Comparison of ENCODE assay signal across 15 mouse cellular contexts in genomic region chr16:87654016-87654575, GRCm38 (mm10). TPM values are rescaled to one million over a fixed set of nuclear protein-coding genes. Genes with fewer than 3 reads are reported as not detected.
DNase-seq lines count a peak whose midpoint lies in the region; ATAC-seq and TF ChIP-seq lines count a peak whose summit lies in the region.
"Had no signal": no experiment of that assay in that cellular context is flagged by ENCODE, and none has a peak within 500 bp of the region (broad histone marks: within the 10 kb centered on the region; RNA-seq: fewer than 3 reads in every experiment).

No protein-coding gene starts in this region.

- H3K36me3 ChIP-seq in kidney, embryonic 14.5 days (ENCODE audit: control insufficient read depth, insufficient read depth, low read length) = no peaks in the 10 kb centered on the region
- no peaks in the 10 kb centered on the region for H3K36me3 ChIP-seq in liver, embryonic 14.5 days (replicated peaks; ENCODE audit: control insufficient read depth, insufficient read depth, low read depth)
- H3K36me3 ChIP-seq: embryonic facial prominence, embryonic 13.5 days had no signal

- peaks cover 11% of the 10 kb centered on the region; the same call in 1 of the 2 replicates for H3K4me1 ChIP-seq in kidney, embryonic 14.5 days (ENCODE audit: control insufficient read depth, insufficient read depth, low read length)
- H3K4me1 ChIP-seq in liver, embryonic 14.5 days (replicated peaks; ENCODE audit: control insufficient read depth in 2 of 2, insufficient read depth in 2 of 2, low read length in 1 of 2) = peaks cover 0 to 6% of the 10 kb centered on the region in 2 experiments; a peak in 2 of 4 replicates

- no peak overlapping the region for H3K4me3 ChIP-seq in kidney, embryonic 14.5 days (ENCODE audit: low read length)
- H3K4me3 ChIP-seq in liver, embryonic 14.5 days (ENCODE audit: insufficient read depth in 1 of 2, low read depth in 2 of 2, low read length in 2 of 2) = no peak overlapping the region
- H3K4me3 ChIP-seq: embryonic facial prominence, embryonic 13.5 days had no signal

- no peak overlapping the region for H3K9ac ChIP-seq in kidney, embryonic 14.5 days (ENCODE audit: low read depth, low read length)
- H3K9ac ChIP-seq in liver, embryonic 14.5 days (replicated peaks) = no peak overlapping the region
- H3K9ac ChIP-seq: embryonic facial prominence, embryonic 13.5 days had no signal

- no peak for TF ChIP-seq CTCF in liver, embryonic 14.5 days (IDR thresholded peaks at IDR 0.05; ENCODE audit: low read depth)

- H3K9me3 ChIP-seq in kidney, embryonic 14.5 days (ENCODE audit: control insufficient read depth, low read length) = no peaks in the 10 kb centered on the region
- H3K9me3 ChIP-seq in liver, embryonic 14.5 days (ENCODE audit: control insufficient read depth, low read length) = no peaks in the 10 kb centered on the region
- H3K9me3 ChIP-seq: embryonic facial prominence, embryonic 13.5 days had no signal

- H3K27me3 ChIP-seq in kidney, embryonic 14.5 days (ENCODE audit: control insufficient read depth, insufficient read depth, low read length) = no peaks in the 10 kb centered on the region
- H3K27me3 ChIP-seq in liver, embryonic 14.5 days (ENCODE audit: control insufficient read depth, insufficient read depth, low read length) = no peaks in the 10 kb centered on the region
- H3K27me3 ChIP-seq: embryonic facial prominence, embryonic 13.5 days had no signal

- H3K27ac ChIP-seq in kidney, embryonic 14.5 days (ENCODE audit: low read depth, low read length) = no peak overlapping the region
- no peak overlapping the region for H3K27ac ChIP-seq in liver, embryonic 14.5 days
- H3K27ac ChIP-seq: embryonic facial prominence, embryonic 13.5 days had no signal

- WGBS in kidney, embryonic 14.5 days = 38% methylated on average over 11 of the region's 11 CpGs
- 17% methylated on average over 11 of the region's 11 CpGs for WGBS in liver, embryonic 14.5 days (ENCODE audit: insufficient replicate concordance)

- peak; percentile 49; the same call in 1 of the 2 replicates for ATAC-seq in kidney, embryonic 14.5 days (ENCODE audit: low FRiP score, low TSS enrichment)
- 0 out of 2 replicates have a peak, but pooled peaks have one; percentile 15 for ATAC-seq in liver, embryonic 14.5 days (ENCODE audit: insufficient read depth)

- intact Hi-C loops in gastrocnemius, postnatal 14 days (cut with DNase I; ENCODE audit: low total_unique reads) = no loop called here

- TF ChIP-seq EP300 in liver, embryonic 14.5 days (IDR thresholded peaks at IDR 0.05; ENCODE audit: low read depth) = no peak

- DNase-seq in kidney, postnatal 36 days = no peak
- DNase-seq in T-cell, adult 2 months (ENCODE audit: low spot score) = peak; percentile 16
- no peak for DNase-seq in liver, embryonic 14.5 days (ENCODE audit: low read depth in 3 of 3, low spot score in 3 of 3)
- peak; percentile 80 for DNase-seq in thymus, postnatal 0 days (ENCODE audit: low spot score)
- no peak for DNase-seq in ovary, adult 18-20 months (ENCODE audit: low spot score)
- DNase-seq in gastrocnemius, postnatal 14 days = no peak
- no peak for DNase-seq in cerebellum, postnatal 36 days
- DNase-seq: adrenal gland, adult 8-10 months; cerebellum, postnatal 14 days; heart, postnatal 14 days; lung, adult 18-20 months; spleen, adult 18-20 months had no signal

- H3K4me2 ChIP-seq in kidney, embryonic 14.5 days (replicated peaks; ENCODE audit: low read depth, low read length) = no peak overlapping the region
- H3K4me2 ChIP-seq in liver, embryonic 14.5 days (ENCODE audit: low read depth) = no peak overlapping the region
- H3K4me2 ChIP-seq: embryonic facial prominence, embryonic 13.5 days; midbrain, embryonic 11.5 days had no signal

RNA-seq across cellular contexts. Expression of gene Bach1, which starts 44.6 kb away (rescaled TPM):
- 9.8 and 19.6 TPM in 2 replicates for polyA plus RNA-seq in kidney, embryonic 14.5 days (2014; fragmentation: Nextera tagmentation; extraction: Ambion mirVana)
- polyA plus RNA-seq in liver, embryonic 14.5 days (2012; rRNA removed) = 4.0 and 5.4 TPM in 2 replicates
- 4.2 and 5.8 TPM in 2 replicates for polyA plus RNA-seq in liver, embryonic 14.5 days (2014; fragmentation: Nextera tagmentation; extraction: Ambion mirVana)
- polyA plus RNA-seq in thymus, postnatal 0 days (2015; fragmentation: Nextera tagmentation; extraction: Ambion mirVana) = 24.1 and 26.0 TPM in 2 replicates
- 10 to 100 TPM; 12.5 to 14.6 TPM for total RNA-seq in gastrocnemius, postnatal 14 days (2021)

Comparison
In these comparisons a context has a peak if more than half of its experiments do, and no peak if none do; other contexts are left out.
1. DNase-seq: peak in T-cell, adult 2 months (single experiment) and thymus, postnatal 0 days (single experiment); none in kidney, postnatal 36 days (0 of 2), liver, embryonic 14.5 days (0 of 3), ovary, adult 18-20 months (single experiment), gastrocnemius, postnatal 14 days (single experiment) and cerebellum, postnatal 36 days (0 of 2).